Mouse (Mus musculus): ENCODE measurements around the gene Rbpj. TPM values are rescaled to one million over a fixed set of nuclear protein-coding genes. Genes with fewer than 3 reads are reported as not detected.

The Rbpj gene
- polyA plus RNA-seq, 1 experiment from 2014 or later = 14.2 TPM

DNA sequence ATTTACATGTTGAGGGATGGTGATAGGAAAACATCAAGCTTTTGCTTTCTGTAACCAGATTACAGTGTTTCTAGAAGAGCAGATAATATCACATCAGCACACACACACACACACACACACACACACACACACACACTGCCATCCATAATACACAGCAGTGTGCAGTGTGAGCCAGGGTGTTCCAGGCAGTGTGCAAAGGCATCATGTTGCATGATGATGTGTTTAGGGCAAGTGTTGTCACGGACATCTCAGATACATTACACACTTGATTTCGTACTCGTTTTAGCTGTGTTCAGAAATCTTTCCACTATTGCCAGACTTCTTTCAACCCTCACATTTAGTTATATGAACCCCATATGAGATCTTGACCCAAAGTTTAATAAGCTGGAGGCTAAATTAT lies 33.6 kb downstream of the Rbpj start:
- Histone ChIP-seq H3K4me3 (ENCODE audit: low read depth, low read length) (no peak overlapping the region), H3K9ac (ENCODE audit: low read depth, low read length) (no peak overlapping the region), H3K9me3 (ENCODE audit: control insufficient read depth) (no peaks in the 10 kb centered on the region), H3K27ac (ENCODE audit: low read depth, low read length) (no peak overlapping the region), H3K4me2 (replicated peaks; ENCODE audit: low read depth) (no peak overlapping the region), H3K27me3 (replicated peaks; ENCODE audit: control insufficient read depth, insufficient read depth, low read length) (no peaks in the 10 kb centered on the region), H3K36me3 (ENCODE audit: control insufficient read depth, insufficient read depth) (no peaks in the 10 kb centered on the region), H3K4me1 (replicated peaks; ENCODE audit: control insufficient read depth, insufficient read depth, low read length) (no peaks in the 10 kb centered on the region)
- 81% methylated on average over 3 of the region's 3 CpGs for WGBS
- ATAC-seq = no peak
- no peak for TF ChIP-seq CTCF (IDR thresholded peaks at IDR 0.05; ENCODE audit: low read depth)

GRCm38 (mm10) chr5:53500509-53501145 lies 34.7 kb downstream of the Rbpj start:
- H3K4me3 ChIP-seq (ENCODE audit: low read depth, low read length) = no peak overlapping the region
- H3K36me3 ChIP-seq (ENCODE audit: control insufficient read depth, insufficient read depth) = no peaks in the 10 kb centered on the region
- no peaks in the 10 kb centered on the region for H3K27me3 ChIP-seq (replicated peaks; ENCODE audit: control insufficient read depth, insufficient read depth, low read length)
- no peak overlapping the region for H3K9ac ChIP-seq (ENCODE audit: low read depth, low read length)
- no peaks in the 10 kb centered on the region for H3K4me1 ChIP-seq (replicated peaks; ENCODE audit: control insufficient read depth, insufficient read depth, low read length)
- H3K4me2 ChIP-seq (replicated peaks; ENCODE audit: low read depth) = no peak overlapping the region
- H3K9me3 ChIP-seq (ENCODE audit: control insufficient read depth) = no peaks in the 10 kb centered on the region
- WGBS = 78% methylated on average over 10 of the region's 10 CpGs
- TF ChIP-seq CTCF (IDR thresholded peaks at IDR 0.05; ENCODE audit: low read depth) = no peak
- ATAC-seq = no peak
- H3K27ac ChIP-seq (ENCODE audit: low read depth, low read length) = no peak overlapping the region

GRCm38 (mm10) chr5:53503261-53503660 lies 37.3 kb downstream of the Rbpj start:
- Histone ChIP-seq H3K4me2 (replicated peaks; ENCODE audit: low read depth) (no peak overlapping the region), H3K4me3 (ENCODE audit: low read depth, low read length) (no peak overlapping the region), H3K36me3 (ENCODE audit: control insufficient read depth, insufficient read depth) (no peaks in the 10 kb centered on the region), H3K27ac (ENCODE audit: low read depth, low read length) (no peak overlapping the region), H3K9ac (ENCODE audit: low read depth, low read length) (no peak overlapping the region), H3K27me3 (replicated peaks; ENCODE audit: control insufficient read depth, insufficient read depth, low read length) (no peaks in the 10 kb centered on the region), H3K4me1 (replicated peaks; ENCODE audit: control insufficient read depth, insufficient read depth, low read length) (no peaks in the 10 kb centered on the region), H3K9me3 (ENCODE audit: control insufficient read depth) (no peaks in the 10 kb centered on the region)
- ATAC-seq = no peak
- TF ChIP-seq CTCF (IDR thresholded peaks at IDR 0.05; ENCODE audit: low read depth) = no peak
- WGBS = 56% methylated on average over 2 of the region's 3 CpGs

DNA sequence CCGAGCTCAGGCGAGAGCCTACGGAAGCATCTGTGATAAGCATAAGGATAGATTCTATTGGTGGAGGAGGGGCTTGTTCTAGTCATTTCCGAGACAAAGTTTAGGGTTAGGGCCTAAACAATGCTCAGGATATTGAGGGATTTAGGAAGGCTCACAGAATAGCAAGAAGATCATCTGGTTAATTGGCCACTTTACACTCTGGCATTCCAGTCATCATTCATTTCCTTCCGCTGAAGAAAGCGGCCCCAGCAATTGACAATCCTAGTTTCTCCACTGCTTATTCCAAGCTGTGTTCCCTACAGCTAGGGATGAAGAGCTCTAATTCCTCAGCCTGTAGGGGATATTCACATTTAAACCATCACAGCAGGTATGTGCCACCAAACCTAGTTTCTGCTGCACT lies 39.8 kb downstream of the Rbpj start:
- no peak overlapping the region for H3K4me2 ChIP-seq (replicated peaks; ENCODE audit: low read depth)
- no peaks in the 10 kb centered on the region for H3K9me3 ChIP-seq (ENCODE audit: control insufficient read depth)
- TF ChIP-seq CTCF (IDR thresholded peaks at IDR 0.05; ENCODE audit: low read depth) = no peak
- 81% methylated on average over 6 of the region's 6 CpGs for WGBS
- no peaks in the 10 kb centered on the region for H3K36me3 ChIP-seq (ENCODE audit: control insufficient read depth, insufficient read depth)
- no peak overlapping the region for H3K27ac ChIP-seq (ENCODE audit: low read depth, low read length)
- no peak overlapping the region for H3K4me3 ChIP-seq (ENCODE audit: low read depth, low read length)
- H3K4me1 ChIP-seq (replicated peaks; ENCODE audit: control insufficient read depth, insufficient read depth, low read length) = no peaks in the 10 kb centered on the region
- H3K27me3 ChIP-seq (replicated peaks; ENCODE audit: control insufficient read depth, insufficient read depth, low read length) = no peaks in the 10 kb centered on the region
- no peak for ATAC-seq
- no peak overlapping the region for H3K9ac ChIP-seq (ENCODE audit: low read depth, low read length)

DNA sequence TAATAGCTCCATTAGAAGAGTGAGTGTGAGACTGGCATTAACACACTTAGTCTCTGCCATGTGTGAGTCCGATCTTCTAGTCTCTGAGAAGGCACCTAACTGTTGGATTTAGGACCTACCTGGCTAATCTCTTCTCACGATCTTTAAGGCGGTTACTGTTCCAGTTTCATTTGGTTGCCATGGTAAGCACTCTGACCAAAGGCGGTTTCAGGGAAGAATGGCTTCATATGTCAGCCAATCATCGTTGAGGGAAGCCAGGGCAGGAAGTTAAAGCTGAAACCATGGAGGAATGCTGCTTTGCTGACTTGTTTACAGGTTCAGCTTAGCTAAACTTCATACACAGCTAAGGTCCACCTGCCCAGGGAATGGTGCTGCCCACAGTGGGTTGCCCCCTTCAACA lies 41.4 kb downstream of the Rbpj start:
- Histone ChIP-seq H3K4me1 (replicated peaks; ENCODE audit: control insufficient read depth, insufficient read depth, low read length) (no peaks in the 10 kb centered on the region), H3K36me3 (ENCODE audit: control insufficient read depth, insufficient read depth) (no peaks in the 10 kb centered on the region), H3K4me2 (replicated peaks; ENCODE audit: low read depth) (no peak overlapping the region), H3K27ac (ENCODE audit: low read depth, low read length) (no peak overlapping the region), H3K4me3 (ENCODE audit: low read depth, low read length) (no peak overlapping the region), H3K9ac (ENCODE audit: low read depth, low read length) (no peak overlapping the region), H3K27me3 (replicated peaks; ENCODE audit: control insufficient read depth, insufficient read depth, low read length) (no peaks in the 10 kb centered on the region), H3K9me3 (ENCODE audit: control insufficient read depth) (no peaks in the 10 kb centered on the region)
- TF ChIP-seq CTCF (IDR thresholded peaks at IDR 0.05; ENCODE audit: low read depth) = no peak
- WGBS = 80% methylated on average over 5 of the region's 5 CpGs
- no peak for ATAC-seq

DNA sequence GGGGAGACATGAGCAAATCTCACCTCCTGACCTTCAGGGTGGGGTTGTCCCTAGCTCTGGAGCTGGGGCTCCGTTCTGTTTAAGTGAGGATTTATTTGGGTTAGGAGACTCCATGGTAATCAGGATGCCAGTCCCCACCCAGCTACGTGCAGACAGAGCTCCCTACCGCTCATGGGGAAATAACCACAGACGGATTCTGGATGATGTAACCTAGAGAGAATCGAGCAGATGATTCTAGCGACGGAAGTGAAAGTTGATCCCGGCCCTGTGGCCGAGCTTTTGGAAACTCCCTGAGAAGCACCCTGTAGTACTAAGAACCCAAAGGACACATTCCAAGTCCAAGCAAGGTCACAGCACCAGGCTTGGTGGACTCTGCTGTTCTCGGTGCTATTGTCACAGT lies 43.5 kb downstream of the Rbpj start:
- no peaks in the 10 kb centered on the region for H3K27me3 ChIP-seq (replicated peaks; ENCODE audit: control insufficient read depth, insufficient read depth, low read length)
- H3K4me1 ChIP-seq (replicated peaks; ENCODE audit: control insufficient read depth, insufficient read depth, low read length) = no peaks in the 10 kb centered on the region
- H3K4me2 ChIP-seq (replicated peaks; ENCODE audit: low read depth) = no peak overlapping the region
- no peak overlapping the region for H3K4me3 ChIP-seq (ENCODE audit: low read depth, low read length)
- 60% methylated on average over 10 of the region's 10 CpGs for WGBS
- H3K36me3 ChIP-seq (ENCODE audit: control insufficient read depth, insufficient read depth) = no peaks in the 10 kb centered on the region
- TF ChIP-seq CTCF (IDR thresholded peaks at IDR 0.05; ENCODE audit: low read depth) = no peak
- no peak for ATAC-seq
- H3K9me3 ChIP-seq (ENCODE audit: control insufficient read depth) = no peaks in the 10 kb centered on the region
- no peak overlapping the region for H3K9ac ChIP-seq (ENCODE audit: low read depth, low read length)
- H3K27ac ChIP-seq (ENCODE audit: low read depth, low read length) = no peak overlapping the region

DNA sequence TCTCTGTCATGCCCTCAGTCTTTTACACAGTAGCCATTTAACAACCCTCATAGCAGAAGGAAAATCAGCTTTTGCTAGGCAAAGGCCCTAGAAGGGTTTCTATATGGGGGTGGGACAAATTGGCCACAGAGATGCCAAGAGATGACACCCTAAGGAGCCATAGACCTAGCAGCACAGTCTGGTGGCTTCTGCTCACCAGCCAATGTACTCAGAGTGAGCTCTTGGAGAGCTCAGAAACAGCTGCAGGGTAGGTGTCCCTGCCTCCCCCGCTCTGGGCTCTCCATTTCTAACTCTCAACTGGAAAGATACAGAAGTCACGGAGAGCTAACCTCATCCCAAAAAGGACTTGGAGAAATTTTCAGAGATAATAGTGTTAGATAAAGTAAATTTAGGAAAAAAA lies 44.0 kb downstream of the Rbpj start:
- no peaks in the 10 kb centered on the region for H3K27me3 ChIP-seq (replicated peaks; ENCODE audit: control insufficient read depth, insufficient read depth, low read length)
- no peak overlapping the region for H3K4me2 ChIP-seq (replicated peaks; ENCODE audit: low read depth)
- TF ChIP-seq CTCF (IDR thresholded peaks at IDR 0.05; ENCODE audit: low read depth) = no peak
- WGBS = 95% methylated on average over 2 of the region's 2 CpGs
- no peaks in the 10 kb centered on the region for H3K4me1 ChIP-seq (replicated peaks; ENCODE audit: control insufficient read depth, insufficient read depth, low read length)
- H3K27ac ChIP-seq (ENCODE audit: low read depth, low read length) = no peak overlapping the region
- H3K9ac ChIP-seq (ENCODE audit: low read depth, low read length) = no peak overlapping the region
- no peak overlapping the region for H3K4me3 ChIP-seq (ENCODE audit: low read depth, low read length)
- H3K9me3 ChIP-seq (ENCODE audit: control insufficient read depth) = no peaks in the 10 kb centered on the region
- no peaks in the 10 kb centered on the region for H3K36me3 ChIP-seq (ENCODE audit: control insufficient read depth, insufficient read depth)
- no peak for ATAC-seq

Measured in intestine, postnatal 0 days (tissue).